Mouse (Mus musculus) E14TG2a.4 (cell line): Measurements from ENCODE around the gene Rcan1.

Experiments used
- CTCF ChIP-seq: conservative IDR thresholded peaks from 2 replicates; pipeline ENCODE4 v1.5.1; 2014; ENCODE audit warnings: low read length
- POU5F1 ChIP-seq: IDR thresholded peaks from 2 replicates; pipeline ENCODE4 v1.6.1; 2014; ENCODE audit warnings: low read length, borderline replicate concordance

DNA sequence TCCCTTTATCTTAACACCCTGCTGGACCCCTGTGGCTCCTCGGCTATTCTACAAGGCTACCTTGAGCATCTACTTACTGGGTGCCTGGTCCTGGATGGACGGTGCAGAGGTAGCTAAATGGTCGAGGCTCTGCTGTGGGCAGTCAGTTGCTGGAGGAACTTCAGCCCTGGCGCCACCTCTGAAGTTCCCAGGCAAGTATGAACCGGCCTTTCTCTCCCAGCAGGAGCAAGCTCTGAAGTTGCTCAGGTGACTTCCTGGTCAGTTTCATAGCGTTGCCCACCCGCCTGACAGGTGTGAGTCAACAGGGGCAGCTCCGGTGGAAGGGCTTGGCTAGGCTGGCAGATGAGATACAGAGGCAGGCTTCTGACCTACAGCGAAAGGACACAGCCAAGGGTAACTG, 111.4 kb downstream of the Rcan1 start, which contains the start of gene Kcne1:
- TF ChIP-seq CTCF (no peak), POU5F1 (no peak)
